Mouse (Mus musculus): ENCODE data around the gene Tuba8.

DNA sequence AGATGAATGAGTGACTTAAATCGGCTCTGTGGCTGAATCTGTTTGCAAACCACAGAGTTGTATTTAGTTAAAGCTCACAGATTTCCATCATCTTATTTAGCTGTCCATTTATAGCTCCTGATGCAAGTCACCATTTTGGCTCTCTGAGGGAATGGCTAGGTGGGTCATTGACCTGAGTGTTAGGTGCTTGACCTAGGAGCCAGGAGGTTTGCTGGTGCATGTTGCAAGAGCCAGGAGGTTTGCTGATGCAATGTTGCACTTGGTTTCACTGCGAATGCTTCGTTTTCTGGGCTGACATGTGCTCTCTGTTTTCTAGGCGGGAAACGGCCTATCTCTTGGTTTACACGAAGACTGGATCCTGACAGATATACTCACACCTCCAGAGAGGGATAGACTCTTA is 59.7 kb downstream of the Tuba8 start:
- TF ChIP-seq CTCF (IDR thresholded peaks at IDR 0.05 in 2 of 3, conservative IDR thresholded peaks at IDR 0.05 in 1 of 3; ENCODE audit: control insufficient read depth in 1 of 3, insufficient read depth in 1 of 3, low read depth in 2 of 3, low read length in 3 of 3, poor library complexity in 1 of 3, severe bottlenecking in 1 of 3) (no peak), POLR2A (IDR thresholded peaks at IDR 0.05; ENCODE audit: control insufficient read depth in 1 of 2, insufficient read depth in 1 of 2, low read depth in 1 of 2, low read length in 2 of 2, poor library complexity in 1 of 2) (no peak), EP300 (IDR thresholded peaks at IDR 0.05; ENCODE audit: low read depth in 1 of 2, low read length in 2 of 2) (no peak), USF1 (IDR thresholded peaks at IDR 0.05; ENCODE audit: low read depth, low read length) (no peak)

Data from MEL (cell line).